Mouse (Mus musculus) cerebellum, adult 2 months (tissue): ENCODE measurements around the gene Sh3d19.

Experiments
- CTCF ChIP-seq: fragments of 200-500 bp; IDR thresholded peaks from 2 replicates; pipeline ENCODE4 v1.5.1; 2011; ENCODE audit warnings: low read depth, mild to moderate bottlenecking, control low read depth, low read length, moderate library complexity, borderline replicate concordance; ENCODE audit not compliant: insufficient read depth
- POLR2A ChIP-seq: fragments of 200-500 bp; IDR thresholded peaks from 2 replicates; pipeline ENCODE4 v1.6.1; 2011; ENCODE audit warnings: low read length, control low read depth, borderline replicate concordance; ENCODE audit not compliant: insufficient read depth

GRCm38 (mm10) chr3:85961134-85961533 lies 9.8 kb upstream of the Sh3d19 start:
- TF ChIP-seq CTCF: no peak
- TF ChIP-seq POLR2A: no peak
